Mouse (Mus musculus): ENCODE data around the gene 9530053A07Rik.

DNA sequence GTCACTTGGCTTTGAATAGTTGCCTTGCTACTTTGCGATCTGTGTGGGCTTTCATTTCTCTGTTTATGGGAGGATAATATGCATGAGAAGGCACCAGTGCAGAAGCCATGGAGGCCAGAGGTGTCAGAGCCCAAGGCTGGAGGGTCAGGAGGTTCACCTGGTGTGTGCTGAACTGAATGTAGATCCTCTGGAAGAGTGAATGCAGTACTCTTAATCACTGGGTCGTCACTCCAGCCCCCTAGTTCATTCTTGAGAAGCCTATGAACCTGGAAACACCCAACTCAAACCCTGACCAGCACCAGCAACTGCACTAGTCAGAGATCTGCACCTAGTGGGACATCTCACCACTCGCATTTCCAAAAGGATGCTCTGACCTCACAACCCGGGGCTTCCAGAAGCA lies 69.8 kb downstream of the 9530053A07Rik start:
- TF ChIP-seq CTCF (conservative IDR thresholded peaks at IDR 0.05; ENCODE audit: insufficient read depth, insufficient read length, low read depth, low read length) (no peak), POLR2A (IDR thresholded peaks at IDR 0.05; ENCODE audit: low read depth, low read length) (no peak)
